Mouse (Mus musculus): ENCODE measurements at regions not wholly inside any gene's neighbourhood (a gene's known extent, or its start where the extent isn't known, plus 50 kb on each side); places are given as distances from the start of the nearest gene placed in this dataset.

DNA sequence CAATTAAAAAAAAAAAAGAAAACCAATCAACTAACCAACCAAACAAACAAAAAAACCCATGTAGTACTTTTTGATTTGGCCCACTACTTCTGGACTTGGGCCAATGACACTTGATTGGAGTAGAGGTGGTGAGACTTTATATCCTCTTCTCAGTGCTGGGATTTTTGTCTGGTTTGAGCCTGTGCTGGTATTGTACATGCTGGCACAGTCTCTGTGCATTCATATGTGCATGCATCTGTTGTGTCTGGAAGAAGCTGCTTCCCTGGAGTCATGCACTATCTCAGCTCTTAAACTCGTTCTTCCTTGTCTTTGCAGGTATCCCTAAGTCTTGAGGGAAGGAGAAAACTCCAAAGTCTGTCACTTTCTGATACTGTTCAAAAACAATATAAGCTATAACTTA lies 328.8 kb downstream of the Grb14 start:
- TF ChIP-seq CTCF (IDR thresholded peaks at IDR 0.05; ENCODE audit: low read depth) (no peak), EP300 (optimal IDR thresholded peaks at IDR 0.05) (no peak)
